Mouse (Mus musculus): ENCODE data around the gene Mecr. TPM values are rescaled to one million over a fixed set of nuclear protein-coding genes. Genes with fewer than 3 reads are reported as not detected.
A peak's percentile ranks its signal among the peaks of the same experiment; 100 is the strongest.
"Not testable (repeated sequence)": the region's sequence is repeated elsewhere in the genome, so short reads cannot be mapped to it uniquely, and the experiment has no call there.

Mecr gene
- polyA plus RNA-seq (2015; fragmentation: Nextera tagmentation; extraction: Ambion mirVana) = 36.7 and 38.3 TPM in 2 replicates

DNA sequence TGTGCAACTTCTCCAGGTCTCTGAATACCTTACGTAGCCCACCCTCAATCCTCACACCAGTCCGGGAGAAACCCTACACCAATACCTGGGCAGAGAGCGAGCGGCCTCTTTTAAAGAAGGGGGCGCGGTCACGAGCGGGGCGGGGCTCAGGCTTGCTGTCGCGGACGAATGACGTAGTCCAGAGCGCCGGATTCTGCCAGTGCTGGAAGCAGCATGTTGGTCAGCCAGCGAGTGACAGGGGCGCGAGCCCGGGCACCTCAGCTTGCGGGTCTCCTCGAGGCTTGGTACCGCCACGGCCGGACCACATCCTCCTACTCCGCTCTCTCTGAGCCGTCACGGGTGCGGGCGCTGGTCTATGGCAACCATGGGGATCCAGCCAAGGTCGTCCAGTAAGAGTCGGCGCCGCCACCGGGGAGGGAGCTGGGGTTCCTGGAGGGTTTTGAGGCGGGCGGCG is at the start of gene Mecr:
Mecr (plus strand) TSS at position 181 of the 454 bp plus-strand sequence.
- Histone ChIP-seq H3K27ac (ENCODE audit: low read length) (no peak within 1 kb of the TSS; the same call in 1 of the 2 replicates), H3K9me3 (ENCODE audit: control insufficient read depth, low read length) (no peaks in the 10 kb centered on the region), H3K9ac (replicated peaks; ENCODE audit: low read depth, low read length) (peak within 1 kb of the TSS; percentile 80), H3K4me1 (replicated peaks; ENCODE audit: control insufficient read depth, insufficient read depth, low read length) (peaks cover 10% of the 10 kb centered on the region), H3K4me2 (ENCODE audit: low read length) (peak within 1 kb of the TSS; percentile 91), H3K36me3 (ENCODE audit: control insufficient read depth, insufficient read depth) (no peaks in the 10 kb centered on the region), H3K27me3 (replicated peaks; ENCODE audit: control insufficient read depth, insufficient read depth, low read length) (peaks cover 13% of the 10 kb centered on the region), H3K4me3 (replicated peaks; ENCODE audit: low read length) (peak within 1 kb of the TSS; percentile 96)
- ATAC-seq = peak; percentile 72
- under 1% methylated on average over 37 of the region's 37 CpGs for WGBS

GRCm38 (mm10) chr4:131796312-131797080 is 46.8 kb upstream of the Mecr start:
- Histone ChIP-seq H3K27ac (ENCODE audit: low read length) (peak overlapping the region; percentile 29), H3K4me2 (ENCODE audit: low read length) (no peak overlapping the region), H3K4me1 (replicated peaks; ENCODE audit: control insufficient read depth, insufficient read depth, low read length) (peaks cover 17% of the 10 kb centered on the region), H3K9ac (replicated peaks; ENCODE audit: low read depth, low read length) (no peak overlapping the region), H3K9me3 (ENCODE audit: control insufficient read depth, low read length) (no peaks in the 10 kb centered on the region), H3K4me3 (replicated peaks; ENCODE audit: low read length) (no peak overlapping the region), H3K36me3 (ENCODE audit: control insufficient read depth, insufficient read depth) (no peaks in the 10 kb centered on the region), H3K27me3 (replicated peaks; ENCODE audit: control insufficient read depth, insufficient read depth, low read length) (no peaks in the 10 kb centered on the region)
- peak; percentile 49 for ATAC-seq
- WGBS = 63% methylated on average over 14 of the region's 14 CpGs

DNA sequence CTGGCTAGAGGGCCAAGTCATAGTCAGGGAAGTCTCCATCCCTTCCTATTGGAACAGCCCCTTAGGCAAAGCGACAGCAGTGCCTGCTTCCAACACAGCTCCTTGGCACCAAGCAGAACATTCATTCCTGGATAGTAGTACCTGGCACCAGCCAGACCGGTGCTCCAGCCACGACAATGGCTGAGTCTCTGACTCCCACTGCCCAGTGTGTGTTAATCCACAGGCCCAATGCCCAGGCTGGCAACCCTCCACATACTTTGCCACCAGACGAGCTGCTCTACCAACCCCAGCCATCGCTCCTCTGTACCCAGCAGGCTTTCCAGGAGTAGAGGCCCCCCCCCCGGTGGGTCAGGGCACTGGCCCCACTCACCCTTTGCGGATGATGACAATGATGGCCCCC is 45.8 kb upstream of the Mecr start:
- ATAC-seq = no peak
- peaks cover 17% of the 10 kb centered on the region for H3K4me1 ChIP-seq (replicated peaks; ENCODE audit: control insufficient read depth, insufficient read depth, low read length)
- no peaks in the 10 kb centered on the region for H3K36me3 ChIP-seq (ENCODE audit: control insufficient read depth, insufficient read depth)
- WGBS = 59% methylated on average over 7 of the region's 7 CpGs
- no peaks in the 10 kb centered on the region for H3K27me3 ChIP-seq (replicated peaks; ENCODE audit: control insufficient read depth, insufficient read depth, low read length)
- H3K27ac ChIP-seq (ENCODE audit: low read length) = no peak overlapping the region
- no peak overlapping the region for H3K4me3 ChIP-seq (replicated peaks; ENCODE audit: low read length)
- H3K9me3 ChIP-seq (ENCODE audit: control insufficient read depth, low read length) = no peaks in the 10 kb centered on the region
- H3K9ac ChIP-seq (replicated peaks; ENCODE audit: low read depth, low read length) = no peak overlapping the region
- H3K4me2 ChIP-seq (ENCODE audit: low read length) = no peak overlapping the region

DNA sequence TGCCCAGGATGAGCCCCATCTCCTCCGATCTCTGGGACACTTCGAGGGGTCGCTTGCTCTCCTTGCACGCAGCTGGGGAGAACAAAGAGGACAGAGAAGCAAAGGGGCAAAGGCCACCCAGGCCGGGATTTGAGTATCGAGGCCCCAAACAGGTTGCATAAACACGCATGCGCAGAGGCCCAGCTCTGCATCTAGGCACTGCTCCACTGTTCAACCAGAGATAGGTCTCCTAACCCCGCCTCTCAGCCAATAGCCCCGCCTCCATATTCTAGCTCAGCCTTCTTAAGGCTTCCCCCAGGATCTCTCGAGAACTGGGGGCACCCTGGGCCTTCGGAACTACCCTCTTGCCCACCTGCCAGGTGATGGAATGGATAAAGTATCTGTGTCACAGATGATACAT is 45.4 kb upstream of the Mecr start:
- H3K4me1 ChIP-seq (replicated peaks; ENCODE audit: control insufficient read depth, insufficient read depth, low read length) = peaks cover 17% of the 10 kb centered on the region
- H3K4me2 ChIP-seq (ENCODE audit: low read length) = no peak overlapping the region
- no peak overlapping the region for H3K27ac ChIP-seq (ENCODE audit: low read length)
- no peaks in the 10 kb centered on the region for H3K9me3 ChIP-seq (ENCODE audit: control insufficient read depth, low read length)
- no peak overlapping the region for H3K9ac ChIP-seq (replicated peaks; ENCODE audit: low read depth, low read length)
- ATAC-seq = no peak
- H3K4me3 ChIP-seq (replicated peaks; ENCODE audit: low read length) = no peak overlapping the region
- 58% methylated on average over 12 of the region's 12 CpGs for WGBS
- H3K27me3 ChIP-seq (replicated peaks; ENCODE audit: control insufficient read depth, insufficient read depth, low read length) = no peaks in the 10 kb centered on the region
- H3K36me3 ChIP-seq (ENCODE audit: control insufficient read depth, insufficient read depth) = no peaks in the 10 kb centered on the region

- no peak for ATAC-seq
- H3K9ac ChIP-seq (replicated peaks; ENCODE audit: low read depth, low read length) = no peak overlapping the region
- H3K4me2 ChIP-seq (ENCODE audit: low read length) = no peak overlapping the region
- WGBS = 13% methylated on average over 4 of the region's 4 CpGs
- H3K36me3 ChIP-seq (ENCODE audit: control insufficient read depth, insufficient read depth) = no peaks in the 10 kb centered on the region
- H3K4me3 ChIP-seq (replicated peaks; ENCODE audit: low read length) = no peak overlapping the region
- no peaks in the 10 kb centered on the region for H3K9me3 ChIP-seq (ENCODE audit: control insufficient read depth, low read length)
- H3K27me3 ChIP-seq (replicated peaks; ENCODE audit: control insufficient read depth, insufficient read depth, low read length) = no peaks in the 10 kb centered on the region
- H3K27ac ChIP-seq (ENCODE audit: low read length) = no peak overlapping the region
- H3K4me1 ChIP-seq (replicated peaks; ENCODE audit: control insufficient read depth, insufficient read depth, low read length) = peaks cover 17% of the 10 kb centered on the region
These were observed 44.3 kb upstream of the Mecr start for GRCm38 (mm10) chr4:131798968-131799367.

- Histone ChIP-seq H3K9me3 (ENCODE audit: control insufficient read depth, low read length) (no peaks in the 10 kb centered on the region), H3K4me3 (replicated peaks; ENCODE audit: low read length) (no peak overlapping the region), H3K4me2 (ENCODE audit: low read length) (no peak overlapping the region), H3K9ac (replicated peaks; ENCODE audit: low read depth, low read length) (no peak overlapping the region), H3K4me1 (replicated peaks; ENCODE audit: control insufficient read depth, insufficient read depth, low read length) (no peaks in the 10 kb centered on the region), H3K36me3 (ENCODE audit: control insufficient read depth, insufficient read depth) (no peaks in the 10 kb centered on the region), H3K27me3 (replicated peaks; ENCODE audit: control insufficient read depth, insufficient read depth, low read length) (no peaks in the 10 kb centered on the region), H3K27ac (ENCODE audit: low read length) (no peak overlapping the region)
- 85% methylated on average over 9 of the region's 9 CpGs for WGBS
- ATAC-seq = no peak
These were observed 39.4 kb upstream of the Mecr start for GRCm38 (mm10) chr4:131803846-131804245.

- WGBS = 97% methylated on average over 5 of the region's 6 CpGs
- peak; percentile 57 for ATAC-seq
- H3K4me3 ChIP-seq (replicated peaks; ENCODE audit: low read length); H3K36me3 ChIP-seq (ENCODE audit: control insufficient read depth, insufficient read depth); H3K4me1 ChIP-seq (replicated peaks; ENCODE audit: control insufficient read depth, insufficient read depth, low read length); H3K4me2 ChIP-seq (ENCODE audit: low read length); H3K27ac ChIP-seq (ENCODE audit: low read length); H3K9me3 ChIP-seq (ENCODE audit: control insufficient read depth, low read length); H3K27me3 ChIP-seq (replicated peaks; ENCODE audit: control insufficient read depth, insufficient read depth, low read length); H3K9ac ChIP-seq (replicated peaks; ENCODE audit: low read depth, low read length): not testable (repeated sequence)
These were observed 38.5 kb upstream of the Mecr start for GRCm38 (mm10) chr4:131804732-131805131.

DNA sequence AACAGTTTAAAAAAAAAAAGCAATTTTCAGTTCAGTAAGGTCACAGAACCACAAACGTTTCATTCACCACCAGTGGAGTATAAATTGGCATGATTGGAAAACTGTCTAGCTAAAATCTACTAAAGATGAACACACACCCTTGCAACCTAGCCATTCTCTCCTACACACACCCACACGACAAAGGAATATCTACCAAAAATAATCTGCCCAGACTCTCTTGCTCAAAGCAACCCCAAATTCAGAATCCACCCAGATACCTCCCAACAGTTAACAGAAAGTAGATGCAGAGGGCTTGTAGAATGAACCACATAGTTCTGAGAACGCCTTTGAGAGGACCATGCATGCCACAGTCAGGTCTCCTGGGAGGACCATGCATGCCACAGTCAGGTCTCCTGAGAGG is 38.0 kb upstream of the Mecr start:
- Histone ChIP-seq H3K9me3 (ENCODE audit: control insufficient read depth, low read length) (no peaks in the 10 kb centered on the region), H3K27ac (ENCODE audit: low read length) (no peak overlapping the region), H3K4me3 (replicated peaks; ENCODE audit: low read length) (no peak overlapping the region), H3K9ac (replicated peaks; ENCODE audit: low read depth, low read length) (no peak overlapping the region), H3K27me3 (replicated peaks; ENCODE audit: control insufficient read depth, insufficient read depth, low read length) (no peaks in the 10 kb centered on the region), H3K4me2 (ENCODE audit: low read length) (no peak overlapping the region), H3K36me3 (ENCODE audit: control insufficient read depth, insufficient read depth) (no peaks in the 10 kb centered on the region), H3K4me1 (replicated peaks; ENCODE audit: control insufficient read depth, insufficient read depth, low read length) (no peaks in the 10 kb centered on the region)
- 85% methylated on average over 3 of the region's 3 CpGs for WGBS
- no peak for ATAC-seq

GRCm38 (mm10) chr4:131812458-131812857 is 30.8 kb upstream of the Mecr start:
- no peak for ATAC-seq
- 60% methylated on average over 11 of the region's 11 CpGs for WGBS
- Histone ChIP-seq H3K9ac (replicated peaks; ENCODE audit: low read depth, low read length) (peak overlapping the region; percentile 29), H3K4me3 (replicated peaks; ENCODE audit: low read length) (no peak overlapping the region), H3K27ac (ENCODE audit: low read length) (peak overlapping the region; percentile 33), H3K4me1 (replicated peaks; ENCODE audit: control insufficient read depth, insufficient read depth, low read length) (peaks cover 7% of the 10 kb centered on the region), H3K9me3 (ENCODE audit: control insufficient read depth, low read length) (no peaks in the 10 kb centered on the region), H3K27me3 (replicated peaks; ENCODE audit: control insufficient read depth, insufficient read depth, low read length) (no peaks in the 10 kb centered on the region), H3K36me3 (ENCODE audit: control insufficient read depth, insufficient read depth) (no peaks in the 10 kb centered on the region), H3K4me2 (ENCODE audit: low read length) (no peak overlapping the region)
